Mouse (Mus musculus) left cerebral cortex, adult 9 months (tissue): ENCODE data around the gene Senp6.

Experiments used
- DNase-seq, 2 experiments: peaks; one replicate each; pipeline ENCODE4 v3.0.0; 2022; ENCODE audit warnings: low spot score in 2 of 2

Gene Senp6

DNA sequence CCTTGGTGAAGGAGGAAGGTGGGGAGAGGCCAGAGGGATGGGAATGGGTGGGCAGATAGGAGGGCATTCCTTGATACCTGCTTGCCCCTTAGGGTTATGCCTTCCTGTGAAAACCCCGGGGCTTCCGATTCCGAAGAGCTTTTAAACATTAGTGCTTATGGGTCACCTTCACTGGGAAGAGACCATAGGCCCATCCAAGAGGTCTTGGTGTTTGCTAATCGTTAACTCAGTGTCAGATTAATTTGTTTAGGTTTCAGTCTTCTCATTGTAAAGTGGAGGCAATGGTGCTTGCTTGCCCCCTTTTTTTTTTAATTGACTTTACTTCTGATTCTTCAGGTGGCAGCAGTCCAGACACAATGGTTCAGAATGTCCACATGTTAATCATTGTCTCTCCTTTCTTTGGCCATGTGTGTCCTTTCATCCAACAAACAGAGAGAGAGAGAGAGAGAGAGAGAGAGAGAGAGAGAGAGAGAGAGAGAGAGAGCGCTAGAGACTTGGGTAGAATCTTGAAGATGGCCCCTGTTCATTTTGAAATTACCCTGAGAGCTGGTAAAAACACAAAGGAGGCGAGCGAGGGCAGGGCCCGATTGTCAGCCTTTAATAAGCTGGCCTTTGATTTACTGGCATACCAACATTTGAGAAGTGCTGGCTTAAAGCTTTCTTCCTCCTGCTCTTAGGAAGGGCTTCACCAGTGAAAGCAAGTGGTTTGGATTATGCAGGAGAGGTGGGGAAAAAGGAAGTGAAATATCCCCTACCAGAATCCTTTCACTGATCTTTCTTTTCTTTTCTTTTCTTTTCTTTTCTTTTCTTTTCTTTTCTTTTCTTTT lies 105.9 kb downstream of the Senp6 start:
- DNase-seq, result no peak

- no peak for DNase-seq
These were observed 106.9 kb downstream of the Senp6 start for GRCm38 (mm10) chr9:80173629-80174028.

DNA sequence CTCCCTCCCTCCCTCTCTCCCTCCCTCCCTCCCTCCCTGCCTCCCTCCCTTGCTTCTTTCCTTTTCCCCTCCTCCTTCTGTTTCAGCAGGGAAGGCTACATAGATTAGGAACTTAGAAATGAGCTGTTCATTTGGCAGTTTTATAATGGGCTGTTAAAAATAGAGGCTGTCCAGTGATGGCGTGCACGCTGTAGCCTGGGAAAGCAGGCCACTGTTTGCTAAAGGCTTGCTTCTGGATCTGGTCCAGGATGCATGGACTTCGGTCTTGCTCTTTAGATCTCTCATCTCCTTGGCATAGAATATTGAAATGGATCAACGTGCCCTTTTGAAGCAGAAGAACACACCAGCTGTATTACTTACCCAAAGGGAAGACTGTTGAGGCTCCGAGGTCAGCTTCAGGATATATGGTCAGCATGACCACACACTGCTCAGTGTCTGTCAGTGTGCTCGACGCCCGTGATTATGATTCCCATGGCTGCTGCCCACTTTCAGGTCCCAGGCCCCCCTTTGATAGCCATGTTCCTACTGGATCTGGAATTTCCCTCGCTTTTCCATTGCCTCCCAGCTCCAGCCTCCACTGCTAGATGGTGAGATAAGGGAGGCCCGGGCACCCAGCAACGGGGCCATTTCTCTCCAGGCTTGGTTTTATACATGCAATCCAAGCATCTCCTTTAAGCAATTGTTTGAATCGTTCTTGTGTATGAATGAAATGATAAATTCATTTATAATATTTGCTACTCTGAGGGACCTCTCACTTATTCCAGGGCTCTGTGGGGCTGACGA lies 110.2 kb downstream of the Senp6 start:
- no peak for DNase-seq

DNA sequence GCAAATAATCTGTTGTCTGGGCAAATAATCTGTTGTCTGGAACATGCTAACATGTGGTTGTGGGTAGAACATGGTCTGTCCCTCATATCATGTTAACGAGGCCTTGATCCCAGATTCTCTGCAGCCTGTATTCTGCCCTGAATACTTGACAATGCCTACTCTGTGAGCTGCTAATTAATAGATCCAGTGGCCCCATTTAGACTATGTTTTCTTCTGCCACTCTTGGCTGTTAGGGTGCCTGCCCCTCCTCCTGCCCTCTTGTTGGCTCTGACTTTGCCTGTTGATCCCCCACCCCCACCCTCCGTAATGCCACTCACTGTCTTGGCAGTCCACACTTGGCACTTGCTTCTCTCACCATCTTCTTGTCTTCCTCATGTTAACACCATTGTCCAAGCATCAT lies 112.0 kb downstream of the Senp6 start:
- DNase-seq, result no peak

DNA sequence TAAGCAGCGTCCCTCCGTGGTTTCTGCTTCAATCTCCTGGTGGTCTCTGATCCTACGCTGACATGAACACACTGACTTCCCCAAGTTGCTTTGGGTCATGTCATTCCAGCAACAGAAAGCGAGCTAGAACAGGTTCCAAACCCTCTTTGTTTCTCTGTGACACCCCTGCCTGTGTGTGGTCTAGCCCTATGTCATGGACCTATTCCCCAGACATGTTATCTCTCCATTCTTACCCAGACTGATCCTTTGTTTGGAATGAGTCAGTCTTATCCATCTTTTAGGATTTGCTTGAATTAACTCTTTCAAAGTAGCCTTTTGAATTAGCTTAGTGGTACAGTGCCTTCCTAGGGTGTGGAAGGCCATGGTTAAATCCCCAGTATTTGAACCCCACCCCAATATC lies 113.0 kb downstream of the Senp6 start:
- no peak for DNase-seq

GRCm38 (mm10) chr9:80180771-80181170 lies 114.1 kb downstream of the Senp6 start:
- DNase-seq, result no peak

DNA sequence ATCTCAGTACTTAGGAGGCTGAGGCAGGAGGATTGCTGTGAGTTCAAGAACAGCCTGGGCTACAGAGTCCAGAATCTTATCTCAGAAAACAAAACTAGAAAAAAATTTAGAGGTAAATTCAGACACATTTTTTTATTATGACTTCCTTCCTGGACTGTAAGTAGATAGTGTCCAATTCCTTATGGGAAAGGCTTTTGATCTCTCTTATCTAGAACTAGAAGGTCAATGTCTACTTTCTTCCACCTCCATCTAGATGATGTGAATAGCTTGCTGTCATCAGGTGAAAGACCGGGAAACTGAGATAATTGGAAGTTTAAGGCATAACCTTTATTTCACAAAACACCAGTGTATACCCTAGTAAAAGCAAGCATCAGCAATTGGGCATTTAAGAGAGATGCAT lies 115.0 kb downstream of the Senp6 start:
- DNase-seq, result no peak

DNA sequence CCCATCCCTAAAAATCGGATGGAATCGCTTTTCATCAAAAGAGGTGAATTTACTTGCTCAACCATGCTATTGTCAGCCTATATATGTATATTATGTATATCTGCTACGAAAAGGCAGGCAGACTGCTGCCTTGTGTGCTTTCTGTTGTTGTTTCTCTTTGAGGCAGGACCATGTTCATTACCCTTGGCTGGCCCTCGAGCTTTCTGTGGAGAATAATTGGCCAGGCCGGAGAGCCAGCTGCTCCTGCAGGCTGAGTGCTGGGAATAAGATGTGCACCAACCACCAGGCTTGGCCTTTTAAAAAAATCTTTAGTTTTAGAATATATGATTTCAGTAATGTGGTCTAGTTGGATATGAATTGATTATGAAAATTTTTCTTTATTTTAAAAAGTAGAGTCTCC lies 117.4 kb downstream of the Senp6 start:
- no peak for DNase-seq

DNA sequence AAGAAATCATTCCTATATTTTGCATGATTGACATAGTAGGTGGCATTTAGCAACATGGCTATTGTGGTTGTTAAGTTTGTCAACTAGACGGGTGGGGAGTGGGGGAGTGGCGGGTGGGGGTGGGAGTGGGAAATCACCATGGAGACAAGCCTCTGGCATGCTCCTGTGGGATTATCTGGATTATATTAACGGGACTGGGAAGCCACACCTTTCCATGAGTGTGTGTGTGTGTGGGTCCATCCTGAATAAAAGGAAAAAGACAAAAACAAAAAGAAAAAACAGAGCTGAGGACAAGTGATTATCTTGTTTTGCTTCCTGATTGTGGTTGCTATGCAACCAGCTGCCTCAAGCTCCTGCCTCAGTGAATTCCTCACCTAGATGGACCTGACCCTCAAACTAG lies 119.0 kb downstream of the Senp6 start:
- DNase-seq, result no peak

DNA sequence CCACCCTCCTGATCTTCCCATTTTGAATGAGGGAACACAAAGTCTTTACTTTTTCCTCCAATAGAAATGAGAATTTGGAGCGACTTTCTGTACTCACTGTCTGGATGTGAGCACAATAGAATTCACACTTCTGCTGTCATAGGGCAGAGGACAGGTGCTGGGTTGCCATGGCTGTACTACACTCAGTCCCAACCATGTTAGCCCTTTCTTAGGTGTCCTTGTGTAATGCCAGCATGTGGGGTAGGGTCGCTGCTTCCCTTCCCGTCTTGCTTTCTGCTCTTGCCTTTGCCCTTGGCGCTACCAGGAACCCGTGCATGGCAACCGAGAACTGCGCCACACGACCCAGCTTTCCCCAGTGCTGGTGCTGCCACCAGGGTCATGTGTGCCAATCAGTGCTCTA lies 120.0 kb downstream of the Senp6 start:
- DNase-seq, result no peak

- DNase-seq, result no peak
These were observed 121.7 kb downstream of the Senp6 start for GRCm38 (mm10) chr9:80188324-80188893.

- DNase-seq, result no peak
These were observed 124.5 kb downstream of the Senp6 start for GRCm38 (mm10) chr9:80191240-80191639.

DNA sequence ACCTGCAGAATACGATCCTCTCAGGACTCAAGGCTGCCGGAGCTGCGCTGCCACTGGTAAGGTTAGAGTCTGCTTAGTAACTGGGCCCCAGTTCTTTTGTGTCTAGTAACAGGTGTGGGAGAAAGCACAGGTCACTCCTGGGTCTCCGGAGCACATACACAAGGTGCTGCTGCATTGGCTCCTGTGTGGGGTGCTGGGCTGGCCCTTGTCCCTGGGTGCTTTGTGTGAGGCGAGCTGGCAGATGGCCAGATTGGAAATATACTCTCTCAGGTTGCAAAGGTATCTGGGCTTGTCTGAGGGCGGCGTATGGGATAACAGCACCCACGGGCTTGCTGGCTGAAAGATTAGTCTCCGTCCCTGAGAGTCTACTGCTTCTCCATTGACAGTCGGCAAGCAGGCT lies 125.6 kb downstream of the Senp6 start:
- no peak for DNase-seq

DNA sequence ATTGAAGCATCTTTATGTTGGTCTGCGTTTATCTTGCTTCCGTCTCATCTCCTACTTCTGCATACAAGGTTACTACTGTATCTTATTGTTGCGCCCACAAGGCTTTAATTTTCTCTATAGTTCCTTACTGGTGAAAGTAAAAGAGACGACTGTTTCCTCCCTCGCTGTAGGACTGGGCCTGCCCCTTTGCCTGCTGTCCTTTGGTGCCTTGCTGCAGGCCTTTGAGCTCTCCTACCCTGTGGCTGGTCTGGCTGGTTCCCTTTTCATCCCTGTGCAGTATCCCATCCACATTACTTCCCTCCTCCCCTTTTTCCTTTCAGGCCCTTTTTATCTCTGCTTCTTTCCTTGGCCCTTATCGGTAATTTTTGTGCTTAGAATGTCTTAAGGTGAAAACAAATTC lies 127.7 kb downstream of the Senp6 start:
- DNase-seq, result no peak
